Mouse (Mus musculus) heart, adult 2 months (tissue): Measurements from ENCODE around the gene Lrtm1. TPM values are rescaled to one million over a fixed set of nuclear protein-coding genes. Genes with fewer than 3 reads are reported as not detected.

ENCODE experiments used
- DNase-seq, 2 experiments: peaks; one replicate each; pipeline ENCODE4 v3.0.0; 2021
- H3K27ac ChIP-seq: fragments of 200-600 bp; 2 replicates; pipeline ENCODE4 v1.8.1; 2022
- H3K27me3 ChIP-seq: fragments of 200-500 bp; 2 replicates; pipeline ENCODE4 v1.6.1; 2012; ENCODE audit warnings: mild to moderate bottlenecking, low read length, inconsistent platforms, mixed read lengths; ENCODE audit not compliant: control insufficient read depth, insufficient read depth
- H3K36me3 ChIP-seq: fragments of 200-500 bp; 2 replicates; pipeline ENCODE4 v1.6.1; 2012; ENCODE audit warnings: low read length, inconsistent platforms; ENCODE audit not compliant: control insufficient read depth, insufficient read depth
- H3K4me1 ChIP-seq: fragments of 200-500 bp; 2 replicates; pipeline ENCODE4 v1.6.1; 2011; ENCODE audit warnings: low read length; ENCODE audit not compliant: control insufficient read depth, insufficient read depth
- H3K4me3 ChIP-seq: fragments of 200-600 bp; 2 replicates; pipeline ENCODE4 v1.8.1; 2022
- H3K79me2 ChIP-seq: fragments of 200-500 bp; replicated peaks from 2 replicates; pipeline ENCODE4 v1.6.1; 2012; ENCODE audit warnings: mild to moderate bottlenecking, inconsistent platforms, low read length, moderate library complexity, mixed read lengths; ENCODE audit not compliant: control insufficient read depth, insufficient read depth
- H3K9ac ChIP-seq: fragments of 200-500 bp; 2 replicates; pipeline ENCODE4 v1.6.1; 2012; ENCODE audit warnings: low read depth, mild to moderate bottlenecking, control low read depth, inconsistent platforms, low read length, mixed read lengths
- CTCF ChIP-seq: fragments of 200-600 bp; IDR thresholded peaks from 2 replicates; pipeline ENCODE4 v1.8.1; 2022; ENCODE audit warnings: antibody characterized with exemption, mild to moderate bottlenecking, moderate library complexity
- EP300 ChIP-seq: fragments of 200-500 bp; IDR thresholded peaks from 2 replicates; pipeline ENCODE4 v1.6.1; 2011; ENCODE audit warnings: low read depth, low read length, control low read depth; ENCODE audit not compliant: insufficient read depth
- POLR2A ChIP-seq: fragments of 200-500 bp; IDR thresholded peaks from 2 replicates; pipeline ENCODE4 v1.6.1; 2011; ENCODE audit warnings: mild to moderate bottlenecking, low read depth, low read length, control low read depth; ENCODE audit not compliant: insufficient read depth
- WGBS: fragments of 180-500 bp; shearing (Covaris S2); methylation state at CpG from one replicate; pipeline ENCODE4 v1.1.7; 2018; 5-methylcytosine and 5-hydroxymethylcytosine counted together
- intact Hi-C: fragments of 180-260 bp; cut with DNase I; formaldehyde crosslinking; loops from one replicate; pipeline ENCODE4 v1.15.1; 2025
- polyA plus RNA-seq: library from polyadenylated mRNA; depleted of rRNA; stranded (reverse); fragments of >200 nt; gene quantifications from 2 replicates; pipeline ENCODE4 v1.2.3, GENCODE M21; 2012
- total RNA-seq, 2 experiments: library from RNA; stranded (reverse); gene quantifications; 2 replicates each; pipeline ENCODE4 v1.2.3; 2021

Lrtm1 gene
- total and polyA plus RNA-seq, 3 experiments = 81.6 to 202 (median 189) TPM

DNA sequence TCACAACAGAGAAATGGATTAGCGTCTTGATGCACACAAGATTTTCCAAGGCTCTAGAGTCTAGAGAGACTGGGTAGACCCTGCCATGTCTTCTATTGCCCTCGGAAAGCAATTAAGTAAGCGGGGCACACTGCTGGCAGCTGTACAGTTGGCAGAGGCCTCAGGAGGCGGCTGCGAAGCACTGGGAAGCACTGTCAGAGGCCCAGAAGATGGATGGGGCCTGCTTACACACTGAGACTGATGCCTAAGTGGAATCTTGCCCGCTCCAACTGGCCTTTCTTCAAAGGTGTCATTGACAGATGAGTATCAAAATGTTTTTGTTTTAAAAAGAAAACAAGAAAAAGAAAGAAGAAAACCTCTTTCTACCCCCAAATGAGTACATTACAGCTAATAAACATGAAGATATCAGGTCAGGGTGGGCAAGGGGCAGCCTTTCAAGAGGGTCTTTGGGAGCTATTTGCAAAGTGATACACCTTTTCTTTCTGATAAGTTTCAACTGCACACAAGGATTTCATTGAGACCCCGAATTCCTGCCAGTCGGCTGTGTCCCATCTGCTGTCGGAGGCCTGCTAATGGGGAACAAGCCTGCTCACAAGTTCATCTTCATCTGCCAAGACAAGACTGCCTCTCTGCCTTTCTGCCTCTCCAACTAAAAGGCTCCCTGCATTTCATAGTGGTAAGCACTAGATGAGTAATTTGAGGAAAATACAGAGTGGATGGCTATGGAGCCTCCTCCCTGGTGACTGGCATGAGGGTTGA is 22.8 kb downstream of the Lrtm1 start:
- no peaks in the 10 kb centered on the region for H3K79me2 ChIP-seq
- DNase-seq = peak in 1 of 2 experiments; percentile 33
- no peak overlapping the region for H3K4me3 ChIP-seq
- no peaks in the 10 kb centered on the region for H3K27me3 ChIP-seq
- intact Hi-C loops = no loop called here
- no peaks in the 10 kb centered on the region for H3K36me3 ChIP-seq
- no peak overlapping the region for H3K9ac ChIP-seq
- 75% methylated on average over 9 of the region's 9 CpGs for WGBS
- H3K4me1 ChIP-seq = no peaks in the 10 kb centered on the region
- H3K27ac ChIP-seq = peak overlapping the region; percentile 69
- no peak for TF ChIP-seq POLR2A
- TF ChIP-seq EP300 = no peak
- no peak for TF ChIP-seq CTCF

GRCm38 (mm10) chr14:29041498-29041897 is 23.5 kb downstream of the Lrtm1 start:
- Histone ChIP-seq H3K36me3 (no peaks in the 10 kb centered on the region), H3K4me3 (no peak overlapping the region), H3K27ac (peak overlapping the region; percentile 70), H3K79me2 (no peaks in the 10 kb centered on the region), H3K27me3 (no peaks in the 10 kb centered on the region), H3K9ac (no peak overlapping the region), H3K4me1 (no peaks in the 10 kb centered on the region)
- intact Hi-C loops = no loop called here
- DNase-seq = peak in 1 of 2 experiments; percentile 57
- WGBS = 45% methylated on average over 1 of the region's 1 CpGs
- TF ChIP-seq POLR2A = no peak
- TF ChIP-seq EP300 = peak; percentile 54; the same call in 1 of the 2 replicates

GRCm38 (mm10) chr14:29042355-29042754 is 24.3 kb downstream of the Lrtm1 start:
- Histone ChIP-seq H3K27ac (peak overlapping the region; percentile 70), H3K4me1 (no peaks in the 10 kb centered on the region)
- intact Hi-C loops = no loop called here

DNA sequence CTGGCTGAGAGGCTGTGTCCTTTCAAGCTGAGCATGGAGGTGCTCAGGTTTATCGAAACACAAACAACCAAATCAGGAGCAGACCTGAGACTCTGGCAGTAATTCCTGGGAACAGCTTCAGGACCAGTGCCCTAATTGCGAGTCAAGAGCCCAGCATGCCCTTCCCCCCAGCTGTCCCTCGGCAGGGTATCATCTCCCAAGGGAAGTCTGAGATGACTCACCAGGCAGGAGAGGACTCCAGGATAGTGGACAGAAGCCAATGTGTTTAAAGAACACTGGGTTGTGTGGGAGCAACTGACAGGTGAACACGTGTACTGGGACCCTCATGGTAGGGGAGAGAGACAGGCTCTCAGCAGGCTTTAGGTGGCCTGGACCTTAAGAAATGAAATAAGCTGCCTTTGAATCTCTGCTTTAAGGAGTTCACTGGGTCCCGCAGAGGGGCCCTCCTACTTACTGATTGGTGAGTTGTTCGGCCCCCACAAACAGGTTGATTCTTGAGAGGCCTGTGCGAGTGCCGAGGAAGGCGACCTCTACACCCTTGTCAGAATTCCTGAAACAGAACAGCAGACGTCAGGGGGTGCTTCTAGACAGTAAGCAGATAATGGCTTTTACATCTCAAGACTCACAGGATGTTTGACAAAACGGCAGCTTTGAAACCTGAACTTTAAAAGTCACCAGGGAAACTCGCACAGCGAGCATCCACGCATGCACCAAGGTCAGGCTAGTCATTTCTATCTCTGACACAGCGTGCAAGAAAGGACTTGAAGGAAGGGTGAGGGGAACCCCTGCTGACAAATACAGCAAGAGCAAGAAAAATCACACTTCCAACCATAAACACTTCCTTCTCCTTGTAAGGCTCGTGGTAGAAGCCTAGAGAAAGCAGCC is 34.2 kb downstream of the Lrtm1 start:
- 44% methylated on average over 16 of the region's 16 CpGs for WGBS

More at GRCm38 (mm10) chr14:29042355-29042754, 24.3 kb downstream of the Lrtm1 start:
- 69% methylated on average over 1 of the region's 1 CpGs for WGBS
- Histone ChIP-seq H3K27me3 (no peaks in the 10 kb centered on the region), H3K9ac (no peak overlapping the region), H3K4me3 (no peak overlapping the region), H3K79me2 (no peaks in the 10 kb centered on the region), H3K36me3 (no peaks in the 10 kb centered on the region)
- no peak for DNase-seq
- TF ChIP-seq POLR2A (no peak), CTCF (no peak), EP300 (no peak)

DNA sequence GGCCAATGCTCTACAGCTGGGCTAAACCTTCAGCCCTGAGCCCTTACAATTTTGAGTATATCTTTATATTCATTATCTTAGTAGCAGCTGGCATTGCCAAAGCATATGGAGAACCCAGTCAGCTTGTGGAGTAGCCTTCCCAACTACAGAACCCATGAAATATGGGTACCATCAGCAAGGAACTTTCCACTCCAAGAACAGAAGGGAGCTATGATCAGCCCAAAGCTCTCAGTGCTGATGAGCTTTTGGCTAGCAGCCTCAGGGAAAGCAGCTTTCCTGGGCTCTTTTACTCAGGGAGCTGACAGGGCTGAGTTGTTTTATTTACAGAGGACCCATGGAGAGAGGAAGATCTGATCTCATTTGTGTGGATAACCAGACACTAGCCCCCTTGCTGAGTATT is 42.7 kb downstream of the Lrtm1 start:
- H3K4me1 ChIP-seq = no peaks in the 10 kb centered on the region
- intact Hi-C loops = no loop called here

More for the DNA sequence above, 34.2 kb downstream of the Lrtm1 start:
- no peak for DNase-seq
- Histone ChIP-seq H3K4me3 (no peak overlapping the region), H3K4me1 (no peaks in the 10 kb centered on the region), H3K36me3 (no peaks in the 10 kb centered on the region), H3K9ac (no peak overlapping the region), H3K79me2 (no peaks in the 10 kb centered on the region), H3K27me3 (no peaks in the 10 kb centered on the region), H3K27ac (no peak overlapping the region)
- TF ChIP-seq EP300 (no peak), POLR2A (no peak), CTCF (no peak)
- intact Hi-C loops = no loop called here

More for the DNA sequence above, 42.7 kb downstream of the Lrtm1 start:
- H3K27me3 ChIP-seq = no peaks in the 10 kb centered on the region
- H3K27ac ChIP-seq = no peak overlapping the region
- H3K9ac ChIP-seq = no peak overlapping the region
- H3K4me3 ChIP-seq = no peak overlapping the region
- TF ChIP-seq CTCF = no peak
- TF ChIP-seq EP300 = no peak
- no peak for TF ChIP-seq POLR2A
- H3K79me2 ChIP-seq = no peaks in the 10 kb centered on the region
- no peak for DNase-seq
- H3K36me3 ChIP-seq = no peaks in the 10 kb centered on the region
